Mouse (Mus musculus) CH12.LX (cell line): Measurements from ENCODE around the gene Map7d1.

Source experiments
- CTCF ChIP-seq, 2 experiments: IDR thresholded peaks in 1 of 2; conservative IDR thresholded peaks in 1 of 2; 2 replicates each; pipeline ENCODE4 v1.5.1; 2011 to 2012; ENCODE audit warnings: low read depth in 2 of 2, low read length in 2 of 2, improper control_type of control experiment in 1 of 2, inconsistent platforms in 1 of 2, mild to moderate bottlenecking in 1 of 2, moderate library complexity in 1 of 2
- ELF1 ChIP-seq: IDR thresholded peaks from 2 replicates; pipeline ENCODE4 v1.6.1; 2014; ENCODE audit warnings: low read depth, mild to moderate bottlenecking, inconsistent platforms, low read length, improper control_type of control experiment
- EP300 ChIP-seq: IDR thresholded peaks from 2 replicates; pipeline ENCODE4 v1.6.1; 2011; ENCODE audit warnings: low read length, improper control_type of control experiment
- MAX ChIP-seq: IDR thresholded peaks from 2 replicates; pipeline ENCODE4 v1.6.1; 2011; ENCODE audit warnings: low read length, improper control_type of control experiment
- NELFE ChIP-seq: IDR thresholded peaks from 2 replicates; pipeline ENCODE4 v1.6.1; 2011; ENCODE audit warnings: low read depth, low read length, improper control_type of control experiment
- POLR2A ChIP-seq: IDR thresholded peaks from 2 replicates; pipeline ENCODE4 v1.6.1; 2011; ENCODE audit warnings: low read depth, mild to moderate bottlenecking, improper control_type of control experiment, low read length
- POLR2AphosphoS2 ChIP-seq: IDR thresholded peaks from 2 replicates; pipeline ENCODE4 v1.6.1; 2011; ENCODE audit warnings: low read depth, low read length, improper control_type of control experiment
- RAD21 ChIP-seq: IDR thresholded peaks from 2 replicates; pipeline ENCODE4 v1.6.1; 2011; ENCODE audit warnings: low read depth, mild to moderate bottlenecking, low read length, improper control_type of control experiment, moderate library complexity
- TBP ChIP-seq: conservative IDR thresholded peaks from 2 replicates; pipeline ENCODE4 v1.6.1; 2011; ENCODE audit warnings: low read depth, low read length, improper control_type of control experiment
- TCF12 ChIP-seq: IDR thresholded peaks from 2 replicates; pipeline ENCODE4 v1.6.1; 2014; ENCODE audit warnings: low read depth, mild to moderate bottlenecking, inconsistent platforms, low read length, improper control_type of control experiment
- USF2 ChIP-seq: conservative IDR thresholded peaks from 2 replicates; pipeline ENCODE4 v1.6.1; 2011; ENCODE audit warnings: low read depth, low read length, improper control_type of control experiment
- ZC3H11A ChIP-seq: IDR thresholded peaks from 2 replicates; pipeline ENCODE4 v1.6.1; 2012; ENCODE audit warnings: low read depth, mild to moderate bottlenecking, inconsistent platforms, low read length, improper control_type of control experiment
- ZNF384 ChIP-seq: IDR thresholded peaks from 2 replicates; pipeline ENCODE4 v1.6.1; 2012; ENCODE audit warnings: low read depth, low read length, improper control_type of control experiment, inconsistent platforms

GRCm38 (mm10) chr4:126273753-126274152 lies 17.6 kb upstream of the Map7d1 start:
- TF ChIP-seq CTCF (conservative IDR thresholded peaks at IDR 0.05 in 1 of 2, IDR thresholded peaks at IDR 0.05 in 1 of 2; ENCODE audit: low read depth in 2 of 2, low read length in 2 of 2) (no peak), RAD21 (no peak), POLR2AphosphoS2 (no peak), TCF12 (no peak), POLR2A (no peak), NELFE (no peak), MAX (no peak), ZNF384 (no peak), USF2 (no peak), ZC3H11A (no peak), EP300 (no peak), ELF1 (no peak), TBP (no peak)
